Mouse (Mus musculus): ENCODE results near the gene Foxg1.

DNA sequence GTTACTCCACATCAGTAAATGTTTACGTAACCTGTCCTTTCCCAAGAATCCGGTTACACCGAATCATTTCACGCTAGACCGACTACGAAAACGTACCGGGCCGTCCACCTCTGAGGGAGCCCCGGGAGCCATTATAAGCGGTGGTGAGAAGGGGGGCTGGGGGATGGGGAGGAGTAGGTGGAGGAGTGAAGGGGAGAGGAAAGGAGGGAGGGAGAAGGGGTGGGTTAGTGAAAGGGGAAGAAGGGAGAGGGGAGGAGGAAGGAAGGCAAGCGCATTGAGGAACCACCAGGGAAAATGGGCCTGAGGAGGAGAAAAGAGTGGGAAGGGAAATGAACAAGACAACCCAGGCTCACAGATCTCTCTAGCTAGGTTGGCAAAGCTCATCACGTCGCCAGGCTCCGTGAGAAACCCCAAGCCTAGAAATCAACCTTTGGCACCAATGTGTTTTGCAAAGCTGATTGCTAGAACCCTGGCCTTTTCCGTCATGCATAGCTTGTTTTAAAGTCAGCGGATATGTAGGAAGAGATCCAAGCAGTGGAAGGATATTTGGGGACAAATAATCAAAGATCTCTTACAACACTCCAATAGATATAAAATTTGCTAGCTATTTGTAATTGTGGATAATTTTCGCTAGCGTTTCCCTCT is 617 bp upstream of the Foxg1 start:
- no peak for TF ChIP-seq CTCF (IDR thresholded peaks at IDR 0.05; ENCODE audit: low read depth)
- TF ChIP-seq EP300 (IDR thresholded peaks at IDR 0.05; ENCODE audit: low read depth), result no peak

All from liver, postnatal 0 days (tissue).